Mouse (Mus musculus): ENCODE results near the gene Rin2.

DNA sequence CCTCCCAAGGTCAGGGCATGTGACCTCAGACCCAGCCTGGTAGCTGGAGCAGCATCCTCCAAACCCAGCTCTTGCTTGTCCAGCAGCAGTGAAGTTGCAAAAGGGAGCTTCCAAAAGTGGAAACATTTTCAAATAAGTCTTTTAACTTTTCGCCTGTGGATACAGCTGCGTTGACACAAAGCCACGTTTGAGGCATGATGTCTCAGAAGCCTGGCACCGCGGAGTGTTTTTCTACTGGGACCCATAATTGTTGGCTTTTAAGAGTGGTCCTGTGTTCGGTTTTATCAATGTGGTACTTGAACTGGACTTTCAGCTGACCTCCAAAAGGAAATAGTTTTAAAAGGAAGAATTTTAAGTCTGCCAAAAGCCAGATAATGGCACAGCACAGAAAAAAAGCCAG lies 77.6 kb downstream of the Rin2 start:
- TF ChIP-seq CEBPB (IDR thresholded peaks at IDR 0.05; ENCODE audit: low read depth) = no peak
- TF ChIP-seq MYOD1 (IDR thresholded peaks at IDR 0.05; ENCODE audit: control insufficient read depth, insufficient read length, low read depth) = no peak
